Mouse (Mus musculus): ENCODE results near the gene Lrch1. TPM values are rescaled to one million over a fixed set of nuclear protein-coding genes. Genes with fewer than 3 reads are reported as not detected.

Gene Lrch1
- polyA plus RNA-seq, 1 experiment = 64.7 TPM

DNA sequence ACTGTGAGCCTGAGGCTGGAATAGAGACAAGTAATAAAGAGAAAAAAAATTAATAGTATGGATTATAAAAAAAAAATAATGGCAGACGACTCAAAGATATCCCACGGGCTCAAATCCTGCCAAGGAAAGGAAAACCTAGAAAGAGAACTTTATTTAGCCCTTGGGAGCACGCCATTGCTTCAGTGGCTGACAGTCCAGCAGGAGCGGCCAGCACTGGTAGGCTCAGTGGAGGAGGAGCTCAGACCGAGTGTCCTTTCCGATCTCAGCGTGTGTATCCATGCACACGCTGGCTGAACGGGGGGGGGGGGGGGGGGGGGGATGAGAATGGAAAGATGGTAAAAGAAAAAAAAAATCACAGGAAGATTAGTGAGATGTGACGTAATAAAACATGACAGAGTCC lies 68.2 kb downstream of the Lrch1 start:
- H3K4me1 ChIP-seq (ENCODE audit: control insufficient read depth, insufficient read depth, low read length) = peaks cover 17% of the 10 kb centered on the region
- H3K4me3 ChIP-seq (ENCODE audit: insufficient read depth, low read depth, low read length) = no peak overlapping the region
- WGBS = 75% methylated on average over 10 of the region's 10 CpGs
- TF ChIP-seq CTCF (IDR thresholded peaks at IDR 0.05; ENCODE audit: insufficient read depth, low read depth, low read length) = no peak
- TF ChIP-seq POLR2A (IDR thresholded peaks at IDR 0.05; ENCODE audit: insufficient read depth, low read depth, low read length) = no peak
- no peak overlapping the region for H3K27ac ChIP-seq (ENCODE audit: insufficient read depth, low read depth, low read length)

GRCm38 (mm10) chr14:74877287-74877686 lies 70.4 kb downstream of the Lrch1 start:
- TF ChIP-seq POLR2A (IDR thresholded peaks at IDR 0.05; ENCODE audit: insufficient read depth, low read depth, low read length) (no peak), CTCF (IDR thresholded peaks at IDR 0.05; ENCODE audit: insufficient read depth, low read depth, low read length) (no peak)

GRCm38 (mm10) chr14:74871220-74871619 lies 76.5 kb downstream of the Lrch1 start:
- H3K27ac ChIP-seq (ENCODE audit: insufficient read depth, low read depth, low read length) = no peak overlapping the region
- no peak for TF ChIP-seq CTCF (IDR thresholded peaks at IDR 0.05; ENCODE audit: insufficient read depth, low read depth, low read length)
- no peak for TF ChIP-seq POLR2A (IDR thresholded peaks at IDR 0.05; ENCODE audit: insufficient read depth, low read depth, low read length)
- 81% methylated on average over 4 of the region's 4 CpGs for WGBS

More at GRCm38 (mm10) chr14:74877287-74877686, 70.4 kb downstream of the Lrch1 start:
- Histone ChIP-seq H3K4me3 (ENCODE audit: insufficient read depth, low read depth, low read length) (no peak overlapping the region), H3K27ac (ENCODE audit: insufficient read depth, low read depth, low read length) (peak overlapping the region; percentile 54), H3K4me1 (ENCODE audit: control insufficient read depth, insufficient read depth, low read length) (peaks cover 8% of the 10 kb centered on the region)
- WGBS = 21% methylated on average over 5 of the region's 5 CpGs

DNA sequence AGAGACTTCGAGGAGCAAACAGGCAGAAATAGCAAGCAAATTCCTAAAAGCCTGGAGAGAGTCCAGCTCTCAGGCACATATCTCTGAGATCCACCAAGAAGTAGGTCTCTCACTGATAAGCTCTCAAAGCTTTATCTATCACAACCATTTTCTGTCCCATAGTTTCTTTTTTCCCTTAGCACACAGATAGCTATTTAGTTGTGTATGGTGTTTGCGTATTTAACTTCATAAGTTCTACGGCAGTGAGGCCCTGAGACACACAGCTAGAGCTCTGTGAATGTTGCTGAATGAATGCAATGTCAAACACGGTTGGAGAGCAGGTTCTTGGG lies 78.8 kb downstream of the Lrch1 start:
- no peak for TF ChIP-seq CTCF (IDR thresholded peaks at IDR 0.05; ENCODE audit: insufficient read depth, low read depth, low read length)
- no peak for TF ChIP-seq POLR2A (IDR thresholded peaks at IDR 0.05; ENCODE audit: insufficient read depth, low read depth, low read length)
- Histone ChIP-seq H3K27ac (ENCODE audit: insufficient read depth, low read depth, low read length) (no peak overlapping the region), H3K4me1 (ENCODE audit: control insufficient read depth, insufficient read depth, low read length) (peaks cover 26% of the 10 kb centered on the region), H3K4me3 (ENCODE audit: insufficient read depth, low read depth, low read length) (no peak overlapping the region)
- WGBS = 76% methylated on average over 4 of the region's 4 CpGs

More at GRCm38 (mm10) chr14:74871220-74871619, 76.5 kb downstream of the Lrch1 start:
- H3K4me3 ChIP-seq (ENCODE audit: insufficient read depth, low read depth, low read length) = no peak overlapping the region
- H3K4me1 ChIP-seq (ENCODE audit: control insufficient read depth, insufficient read depth, low read length) = peaks cover 24% of the 10 kb centered on the region

GRCm38 (mm10) chr14:74868188-74868901 lies 79.3 kb downstream of the Lrch1 start:
- Histone ChIP-seq H3K4me3 (ENCODE audit: insufficient read depth, low read depth, low read length) (no peak overlapping the region), H3K4me1 (ENCODE audit: control insufficient read depth, insufficient read depth, low read length) (peaks cover 26% of the 10 kb centered on the region), H3K27ac (ENCODE audit: insufficient read depth, low read depth, low read length) (no peak overlapping the region)
- TF ChIP-seq CTCF (IDR thresholded peaks at IDR 0.05; ENCODE audit: insufficient read depth, low read depth, low read length) = no peak
- no peak for TF ChIP-seq POLR2A (IDR thresholded peaks at IDR 0.05; ENCODE audit: insufficient read depth, low read depth, low read length)
- WGBS = 91% methylated on average over 2 of the region's 2 CpGs

GRCm38 (mm10) chr14:74867076-74868042 lies 80.3 kb downstream of the Lrch1 start:
- H3K4me3 ChIP-seq (ENCODE audit: insufficient read depth, low read depth, low read length) = peak overlapping the region; percentile 36
- peak overlapping the region; percentile 89 for H3K27ac ChIP-seq (ENCODE audit: insufficient read depth, low read depth, low read length)
- 5% methylated on average over 20 of the region's 20 CpGs for WGBS
- TF ChIP-seq POLR2A (IDR thresholded peaks at IDR 0.05; ENCODE audit: insufficient read depth, low read depth, low read length) (no peak), CTCF (IDR thresholded peaks at IDR 0.05; ENCODE audit: insufficient read depth, low read depth, low read length) (no peak)
- peaks cover 26% of the 10 kb centered on the region for H3K4me1 ChIP-seq (ENCODE audit: control insufficient read depth, insufficient read depth, low read length)

DNA sequence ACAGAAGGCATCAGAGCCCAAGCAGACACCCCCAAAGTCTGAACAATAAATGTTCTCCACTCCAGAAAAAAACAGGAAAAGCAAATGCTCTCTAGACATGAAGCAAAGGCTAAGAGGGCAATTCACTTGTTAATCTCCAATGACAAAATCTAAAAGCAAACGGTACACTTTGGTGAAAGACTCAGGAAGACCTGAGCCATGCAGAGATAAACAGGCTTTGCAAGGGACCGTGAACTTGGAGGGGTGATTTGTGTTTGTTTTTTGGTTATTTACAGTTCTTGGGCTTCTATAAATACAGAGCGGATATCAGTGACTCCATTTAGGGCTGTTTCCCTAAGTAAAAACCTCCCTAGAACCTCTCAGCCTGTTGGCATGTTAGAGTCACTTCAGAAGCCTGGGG lies 81.9 kb downstream of the Lrch1 start:
- H3K27ac ChIP-seq (ENCODE audit: insufficient read depth, low read depth, low read length) = no peak overlapping the region
- no peak overlapping the region for H3K4me3 ChIP-seq (ENCODE audit: insufficient read depth, low read depth, low read length)
- 38% methylated on average over 3 of the region's 3 CpGs for WGBS
- TF ChIP-seq CTCF (IDR thresholded peaks at IDR 0.05; ENCODE audit: insufficient read depth, low read depth, low read length) (no peak), POLR2A (IDR thresholded peaks at IDR 0.05; ENCODE audit: insufficient read depth, low read depth, low read length) (no peak)
- peaks cover 22% of the 10 kb centered on the region for H3K4me1 ChIP-seq (ENCODE audit: control insufficient read depth, insufficient read depth, low read length)

GRCm38 (mm10) chr14:74864805-74865483 lies 82.7 kb downstream of the Lrch1 start:
- TF ChIP-seq CTCF (IDR thresholded peaks at IDR 0.05; ENCODE audit: insufficient read depth, low read depth, low read length) = no peak
- TF ChIP-seq POLR2A (IDR thresholded peaks at IDR 0.05; ENCODE audit: insufficient read depth, low read depth, low read length) = no peak
- Histone ChIP-seq H3K27ac (ENCODE audit: insufficient read depth, low read depth, low read length) (no peak overlapping the region), H3K4me1 (ENCODE audit: control insufficient read depth, insufficient read depth, low read length) (peaks cover 20% of the 10 kb centered on the region), H3K4me3 (ENCODE audit: insufficient read depth, low read depth, low read length) (no peak overlapping the region)
- 83% methylated on average over 5 of the region's 5 CpGs for whole genome bisulfite sequencing
